Mouse (Mus musculus) hindbrain, embryonic 13.5 days (tissue): ENCODE data around the gene Ppil3. TPM values are rescaled to one million over a fixed set of nuclear protein-coding genes. Genes with fewer than 3 reads are reported as not detected.

Experiments used
- polyA plus RNA-seq: library from polyadenylated mRNA; unstranded; fragments of >200 nt; fragmentation: Nextera tagmentation; extraction: Ambion mirVana; gene quantifications from 2 replicates; pipeline ENCODE4 v1.2.1, GENCODE M21; 2015

Gene Ppil3
- polyA plus RNA-seq, 1 experiment from 2014 or later = 53.6 TPM

Other genes with a start within 250 kb of the Ppil3 start
- 0.18 and 0.34 TPM in 2 replicates for gene Aox4, start 235.1 kb downstream of the Ppil3 start, polyA plus RNA-seq
- 0.05 TPM in 2 replicates for gene Aox2, start 167.2 kb downstream of the Ppil3 start, polyA plus RNA-seq
- 384 and 399 TPM in 2 replicates for gene Bzw1, start 52.6 kb downstream of the Ppil3 start, polyA plus RNA-seq
- 174 and 180 TPM in 2 replicates for gene Clk1, start 21.4 kb downstream of the Ppil3 start, polyA plus RNA-seq
- gene Nif3l1, start 335 bp downstream of the Ppil3 start, polyA plus RNA-seq = 53.7 and 58.9 TPM in 2 replicates
- 25.5 and 27.9 TPM in 2 replicates for gene Orc2, start 59.6 kb upstream of the Ppil3 start, polyA plus RNA-seq
- 9.9 and 13.5 TPM in 2 replicates for gene Fam126b, start 140.8 kb upstream of the Ppil3 start, polyA plus RNA-seq
- 199 and 210 TPM in 2 replicates for gene Ndufb3, start 140.9 kb upstream of the Ppil3 start, polyA plus RNA-seq